ENCODE assay signal across 8 mouse cellular contexts in genomic region chr14:122224103-122224494, GRCm38 (mm10). TPM values are rescaled to one million over a fixed set of nuclear protein-coding genes. Genes with fewer than 3 reads are reported as not detected.
DNase-seq lines count a peak whose midpoint lies in the region; ATAC-seq and TF ChIP-seq lines count a peak whose summit lies in the region.

No protein-coding gene starts in this region.

- no peak for DNase-seq in heart, postnatal 10 days
- DNase-seq in MEL (ENCODE audit: low read depth, low spot score) = peak; percentile 91
- no peak for DNase-seq in forebrain, postnatal 0 days
- no peak for DNase-seq in limb, embryonic 14.5 days (ENCODE audit: low spot score)
- no peak for DNase-seq in stomach, postnatal 0 days (ENCODE audit: low spot score)
- DNase-seq in gastrocnemius, adult 18-20 months (ENCODE audit: low spot score) = no peak
- DNase-seq in embryo, embryonic 11 days = no peak

- no peak for TF ChIP-seq POLR2A in MEL (IDR thresholded peaks at IDR 0.05; ENCODE audit: control insufficient read depth in 1 of 2, insufficient read depth in 1 of 2, low read depth in 1 of 2, low read length in 2 of 2, poor library complexity in 1 of 2)
- TF ChIP-seq POLR2A in limb, embryonic 14.5 days (IDR thresholded peaks at IDR 0.05; ENCODE audit: borderline replicate concordance, extremely low read depth, insufficient read depth, insufficient read length) = no peak

- H3K36me3 ChIP-seq in heart, embryonic 13.5 days = no peaks in the 10 kb centered on the region
- H3K36me3 ChIP-seq in MEL (ENCODE audit: control insufficient read depth in 1 of 2, insufficient read depth in 2 of 2, low read length in 2 of 2) = peaks cover 0 to 18% of the 10 kb centered on the region in 2 experiments; a peak in 2 of 4 replicates
- H3K36me3 ChIP-seq in forebrain, postnatal 0 days (ENCODE audit: insufficient read depth) = no peaks in the 10 kb centered on the region
- H3K36me3 ChIP-seq in limb, embryonic 14.5 days (ENCODE audit: control insufficient read depth, insufficient read depth, low read length) = no peaks in the 10 kb centered on the region
- H3K36me3 ChIP-seq in stomach, postnatal 0 days (ENCODE audit: control insufficient read depth, insufficient read depth, low read length) = no peaks in the 10 kb centered on the region

- H3K27me3 ChIP-seq in heart, embryonic 13.5 days (replicated peaks) = peaks cover 45% of the 10 kb centered on the region
- no peaks in the 10 kb centered on the region for H3K27me3 ChIP-seq in MEL (ENCODE audit: control insufficient read depth in 1 of 2, insufficient read depth in 2 of 2, low read length in 2 of 2)
- peaks cover 35% of the 10 kb centered on the region for H3K27me3 ChIP-seq in forebrain, postnatal 0 days (ENCODE audit: insufficient read depth, low read length)
- H3K27me3 ChIP-seq in limb, embryonic 14.5 days (ENCODE audit: control insufficient read depth, insufficient read depth, low read length) = peaks cover 45% of the 10 kb centered on the region
- no peaks in the 10 kb centered on the region for H3K27me3 ChIP-seq in stomach, postnatal 0 days (ENCODE audit: control insufficient read depth, insufficient read depth, low read length)

- no peak for TF ChIP-seq RAD21 in MEL (IDR thresholded peaks at IDR 0.05; ENCODE audit: low read depth, low read length)

- H3K4me1 ChIP-seq in heart, embryonic 13.5 days = no peaks in the 10 kb centered on the region
- H3K4me1 ChIP-seq in MEL (ENCODE audit: control insufficient read depth in 1 of 2, insufficient read depth in 2 of 2, low read length in 2 of 2) = peaks cover 17 to 25% of the 10 kb centered on the region in 2 experiments
- H3K4me1 ChIP-seq in forebrain, postnatal 0 days (ENCODE audit: insufficient read depth) = no peaks in the 10 kb centered on the region
- no peaks in the 10 kb centered on the region for H3K4me1 ChIP-seq in limb, embryonic 14.5 days (ENCODE audit: control insufficient read depth, insufficient read depth, low read length)
- H3K4me1 ChIP-seq in stomach, postnatal 0 days (replicated peaks; ENCODE audit: control insufficient read depth, insufficient read depth) = no peaks in the 10 kb centered on the region

- H3K27ac ChIP-seq in heart, embryonic 13.5 days (replicated peaks) = no peak overlapping the region
- peak overlapping the region; percentile 96 for H3K27ac ChIP-seq in MEL (ENCODE audit: control insufficient read depth, low read depth, low read length)
- H3K27ac ChIP-seq in forebrain, postnatal 0 days (ENCODE audit: low read depth, low read length) = no peak overlapping the region
- H3K27ac ChIP-seq in limb, embryonic 14.5 days (replicated peaks; ENCODE audit: low read depth, low read length) = no peak overlapping the region
- H3K27ac ChIP-seq in stomach, postnatal 0 days (replicated peaks) = no peak overlapping the region

- TF ChIP-seq EP300 in MEL (IDR thresholded peaks at IDR 0.05; ENCODE audit: low read depth in 1 of 2, low read length in 2 of 2) = peak; percentile 99
- TF ChIP-seq EP300 in stomach, postnatal 0 days (optimal IDR thresholded peaks at IDR 0.05) = no peak

- intact Hi-C loops in heart, postnatal 10 days (cut with DNase I) = loop anchor here (10.0 kb wide), 3 partner anchors 251 to 1091 kb away; partner anchors contain the start of gene Zic2

- H3K9me3 ChIP-seq in heart, embryonic 13.5 days = peaks cover 6% of the 10 kb centered on the region; the same call in 1 of the 2 replicates
- no peaks in the 10 kb centered on the region for H3K9me3 ChIP-seq in MEL (replicated peaks; ENCODE audit: insufficient read depth, low read length)
- H3K9me3 ChIP-seq in forebrain, postnatal 0 days (ENCODE audit: low read length) = no peaks in the 10 kb centered on the region
- H3K9me3 ChIP-seq in limb, embryonic 14.5 days (ENCODE audit: control insufficient read depth, low read length) = no peaks in the 10 kb centered on the region
- H3K9me3 ChIP-seq in stomach, postnatal 0 days (ENCODE audit: control insufficient read depth, low read length) = no peaks in the 10 kb centered on the region

- no peak overlapping the region for H3K4me3 ChIP-seq in heart, embryonic 13.5 days
- H3K4me3 ChIP-seq in MEL (ENCODE audit: control insufficient read depth in 1 of 2, insufficient read depth in 1 of 2, low read depth in 2 of 2, low read length in 2 of 2) = peak overlapping the region; percentile 66 to 69
- H3K4me3 ChIP-seq in forebrain, postnatal 0 days (ENCODE audit: low read depth, low read length) = no peak overlapping the region
- H3K4me3 ChIP-seq in limb, embryonic 14.5 days (replicated peaks; ENCODE audit: low read length) = no peak overlapping the region
- H3K4me3 ChIP-seq in stomach, postnatal 0 days (ENCODE audit: low read depth, low read length) = no peak overlapping the region

- 41% methylated on average over 6 of the region's 6 CpGs for WGBS in heart, embryonic 13.5 days
- 42% methylated on average over 6 of the region's 6 CpGs for WGBS in forebrain, postnatal 0 days
- 34% methylated on average over 6 of the region's 6 CpGs for WGBS in limb, embryonic 14.5 days
- 59% methylated on average over 6 of the region's 6 CpGs for WGBS in stomach, postnatal 0 days

- TF ChIP-seq CTCF in MEL (IDR thresholded peaks at IDR 0.05 in 2 of 3, conservative IDR thresholded peaks at IDR 0.05 in 1 of 3; ENCODE audit: control insufficient read depth in 1 of 3, insufficient read depth in 1 of 3, low read depth in 2 of 3, low read length in 3 of 3, poor library complexity in 1 of 3, severe bottlenecking in 1 of 3) = no peak
- no peak for TF ChIP-seq CTCF in forebrain, postnatal 0 days (IDR thresholded peaks at IDR 0.05; ENCODE audit: low read depth)
- no peak for TF ChIP-seq CTCF in stomach, postnatal 0 days (IDR thresholded peaks at IDR 0.05; ENCODE audit: low read depth)

- H3K79me2 ChIP-seq in MEL (ENCODE audit: control insufficient read depth, insufficient read depth, low read length, poor library complexity) = no peaks in the 10 kb centered on the region; the same call in 1 of the 2 replicates

- ATAC-seq in heart, embryonic 13.5 days (ENCODE audit: extremely low read depth, insufficient number of reproducible peaks, low FRiP score, low TSS enrichment) = no peak
- peak; percentile 30 for ATAC-seq in forebrain, postnatal 0 days
- ATAC-seq in limb, embryonic 14.5 days (ENCODE audit: low FRiP score, low read depth) = peak; percentile 28; the same call in 1 of the 2 replicates
- no peak for ATAC-seq in stomach, postnatal 0 days (ENCODE audit: low FRiP score, low TSS enrichment)

- no peak overlapping the region for H3K9ac ChIP-seq in heart, embryonic 13.5 days
- H3K9ac ChIP-seq in MEL (ENCODE audit: control insufficient read depth, low read depth, low read length, poor library complexity, severe bottlenecking) = peak overlapping the region; percentile 75
- no peak overlapping the region for H3K9ac ChIP-seq in forebrain, postnatal 0 days
- H3K9ac ChIP-seq in limb, embryonic 14.5 days (ENCODE audit: low read depth, low read length, severe bottlenecking) = no peak overlapping the region
- H3K9ac ChIP-seq in stomach, postnatal 0 days (ENCODE audit: low read length) = no peak overlapping the region

- peak overlapping the region; percentile 58; the same call in 1 of the 2 replicates for H3K4me2 ChIP-seq in heart, embryonic 13.5 days
- peak overlapping the region; percentile 17; the same call in 1 of the 2 replicates for H3K4me2 ChIP-seq in forebrain, postnatal 0 days (ENCODE audit: low read depth)
- H3K4me2 ChIP-seq in limb, embryonic 14.5 days (replicated peaks; ENCODE audit: low read depth, low read length, severe bottlenecking) = no peak overlapping the region
- H3K4me2 ChIP-seq in stomach, postnatal 0 days (replicated peaks; ENCODE audit: low read depth) = no peak overlapping the region

TF ChIP-seq in MEL, 35 proteins besides CTCF, POLR2A, EP300 and RAD21 (continues in another document):
- TF ChIP-seq ETS1 (IDR thresholded peaks at IDR 0.05; ENCODE audit: low read depth, low read length) (peak; percentile 95), JUND (IDR thresholded peaks at IDR 0.05; ENCODE audit: low read depth, low read length) (no peak), GABPA (IDR thresholded peaks at IDR 0.05; ENCODE audit: low read depth, low read length) (no peak), ZMIZ1 (IDR thresholded peaks at IDR 0.05; ENCODE audit: low read depth, low read length) (0 out of 2 replicates have a peak, but pooled peaks have one; percentile 50), POLR2AphosphoS5 (IDR thresholded peaks at IDR 0.05; ENCODE audit: borderline replicate concordance, low read depth, low read length) (no peak), MYC (IDR thresholded peaks at IDR 0.05; ENCODE audit: low read depth, low read length) (peak; percentile 60; the same call in 1 of the 2 replicates), KAT2A (conservative IDR thresholded peaks at IDR 0.05; ENCODE audit: low read depth, low read length) (no peak), CHD2 (IDR thresholded peaks at IDR 0.05; ENCODE audit: low read length) (no peak), MXI1 (IDR thresholded peaks at IDR 0.05; ENCODE audit: low read depth, low read length) (0 out of 2 replicates have a peak, but pooled peaks have one; percentile 49), GATA1 (IDR thresholded peaks at IDR 0.05; ENCODE audit: low read depth, low read length) (peak; percentile 97), TBP (IDR thresholded peaks at IDR 0.05; ENCODE audit: low read depth, low read length) (no peak; the same call in 1 of the 2 replicates), NELFE (IDR thresholded peaks at IDR 0.05; ENCODE audit: low read depth, low read length) (peak; percentile 52; the same call in 1 of the 2 replicates), ELF1 (IDR thresholded peaks at IDR 0.05; ENCODE audit: low read depth, low read length) (peak; percentile 64), UBTF (IDR thresholded peaks at IDR 0.05; ENCODE audit: borderline replicate concordance, insufficient read depth, low read depth, low read length) (no peak), POLR2AphosphoS2 (IDR thresholded peaks at IDR 0.05; ENCODE audit: low read length) (peak; percentile 46; the same call in 1 of the 2 replicates), TCF12 (IDR thresholded peaks at IDR 0.05; ENCODE audit: low read depth, low read length) (peak; percentile 98)

RNA-seq across cellular contexts. Expression of gene Clybl, which starts 42.6 kb away (rescaled TPM):
- polyA plus RNA-seq in heart, embryonic 13.5 days (2015; fragmentation: Nextera tagmentation; extraction: Ambion mirVana) = 68.2 and 75.2 TPM in 2 replicates
- 100 to 1,000 TPM; 103 TPM for total RNA-seq in heart, postnatal 10 days (2021)
- total RNA-seq in MEL (2012; rRNA removed) = 13.4 and 14.4 TPM in 2 replicates
- 10 to 100 TPM in 1 of 2 experiments, not detected in 1; 36.6 TPM for polyA plus RNA-seq in MEL (2012; ENCODE audit: insufficient read depth in 1 of 2, insufficient read length in 2 of 2, low read depth in 1 of 2, low replicate concordance in 2 of 2, missing spikeins in 1 of 2)
- 10.6 TPM in 2 replicates for total RNA-seq in forebrain, postnatal 0 days (2014; rRNA removed)
- 15.8 and 21.0 TPM in 2 replicates for polyA plus RNA-seq in forebrain, postnatal 0 days (2015; fragmentation: Nextera tagmentation; extraction: Ambion mirVana)
- polyA plus RNA-seq in limb, embryonic 14.5 days (2012; rRNA removed) = 9.1 and 13.3 TPM in 2 replicates
- polyA plus RNA-seq in limb, embryonic 14.5 days (2014; fragmentation: Nextera tagmentation; extraction: Ambion mirVana) = 16.8 and 20.4 TPM in 2 replicates
- 28.8 and 35.9 TPM in 2 replicates for polyA plus RNA-seq in stomach, postnatal 0 days (2015; fragmentation: Nextera tagmentation; extraction: Ambion mirVana)
- 10 to 100 TPM; 68.5 to 70.8 TPM for total RNA-seq in gastrocnemius, adult 18-20 months (2021)

Comparison
In these comparisons a context has a peak if more than half of its experiments do, and no peak if none do; other contexts are left out.
1. ATAC-seq: peak in forebrain, postnatal 0 days (single experiment) and limb, embryonic 14.5 days (single experiment); none in heart, embryonic 13.5 days (single experiment) and stomach, postnatal 0 days (single experiment).
2. H3K4me2 ChIP-seq: peak in heart, embryonic 13.5 days (single experiment) and forebrain, postnatal 0 days (single experiment); none in limb, embryonic 14.5 days (single experiment) and stomach, postnatal 0 days (single experiment).
3. H3K4me3 ChIP-seq: peak in MEL (2 of 2); none in heart, embryonic 13.5 days (single experiment), forebrain, postnatal 0 days (single experiment), limb, embryonic 14.5 days (single experiment) and stomach, postnatal 0 days (single experiment).